ENCODE assay signal across 8 mouse cellular contexts in genomic region chr3:153689793-153690291, GRCm38 (mm10). TPM values are rescaled to one million over a fixed set of nuclear protein-coding genes. Genes with fewer than 3 reads are reported as not detected.
DNase-seq lines count a peak whose midpoint lies in the region; ATAC-seq lines count a peak whose summit lies in the region.

No protein-coding gene starts in this region.

- H3K27ac ChIP-seq in liver, embryonic 15.5 days (replicated peaks): peak overlapping the region; percentile 94

- H3K9me3 ChIP-seq in liver, embryonic 15.5 days (replicated peaks): no peaks in the 10 kb centered on the region

- intact Hi-C loops in left cerebral cortex, postnatal 14 days (cut with DNase I): no loop called here

- peaks cover 61% of the 10 kb centered on the region for H3K4me1 ChIP-seq in liver, embryonic 15.5 days (replicated peaks)

- WGBS in liver, embryonic 15.5 days (ENCODE audit: insufficient replicate concordance): 22% methylated on average over 11 of the region's 11 CpGs

- peaks cover 7% of the 10 kb centered on the region; the same call in 1 of the 2 replicates for H3K36me3 ChIP-seq in liver, embryonic 15.5 days (replicated peaks)

- no peaks in the 10 kb centered on the region for H3K27me3 ChIP-seq in liver, embryonic 15.5 days

- H3K4me2 ChIP-seq in liver, embryonic 15.5 days: peak overlapping the region; percentile 61

- H3K4me3 ChIP-seq in liver, embryonic 15.5 days (replicated peaks): peak overlapping the region; percentile 38

- peak overlapping the region; percentile 45 for H3K9ac ChIP-seq in liver, embryonic 15.5 days

- peak; percentile 60 to 75 for DNase-seq in adrenal gland, adult (ENCODE audit: inconsistent age in 2 of 2, low spot score in 1 of 2)
- no peak for DNase-seq in adrenal gland, postnatal 4 days (ENCODE audit: low spot score in 2 of 2)
- DNase-seq in c-Kit-positive CD71-positive TER-119-negative erythroid progenitor cells, embryonic 14.5 days (ENCODE audit: low read depth): peak; percentile 84
- peak; percentile 42 for DNase-seq in heart, postnatal 4 days
- no peak for DNase-seq in layer of hippocampus, postnatal 10 days (ENCODE audit: low spot score in 2 of 2)
- DNase-seq in left cerebral cortex, postnatal 14 days (ENCODE audit: low spot score in 2 of 2): no peak
- DNase-seq in ovary, postnatal 14 days (ENCODE audit: low spot score): no peak

- ATAC-seq in liver, embryonic 15.5 days (ENCODE audit: insufficient read depth): peak; percentile 98

RNA-seq across cellular contexts. Expression of gene St6galnac3, which starts 35.1 kb away (rescaled TPM):
- total RNA-seq in adrenal gland, postnatal 4 days (2021): 10 to 100 TPM; 22.0 to 25.9 TPM
- total RNA-seq in heart, postnatal 4 days (2021): 10 to 100 TPM; 12.9 to 17.8 TPM
- polyA plus RNA-seq in liver, embryonic 15.5 days (2015; fragmentation: Nextera tagmentation; extraction: Ambion mirVana): 10.1 and 10.2 TPM in 2 replicates
- total RNA-seq in layer of hippocampus, postnatal 10 days (2021): 10 to 100 TPM; 22.3 to 24.9 TPM
- 10 to 100 TPM; 10.8 to 12.1 TPM for total RNA-seq in left cerebral cortex, postnatal 14 days (2021)

Comparison
In these comparisons a context has a peak if more than half of its experiments do, and no peak if none do; other contexts are left out.
1. DNase-seq: peak in adrenal gland, adult (2 of 2), c-Kit-positive CD71-positive TER-119-negative erythroid progenitor cells, embryonic 14.5 days (single experiment) and heart, postnatal 4 days (single experiment); none in adrenal gland, postnatal 4 days (0 of 2), layer of hippocampus, postnatal 10 days (0 of 2), left cerebral cortex, postnatal 14 days (0 of 2) and ovary, postnatal 14 days (single experiment).